Mouse (Mus musculus): Measurements from ENCODE around the gene Tmcc3.

Tmcc3 gene

DNA sequence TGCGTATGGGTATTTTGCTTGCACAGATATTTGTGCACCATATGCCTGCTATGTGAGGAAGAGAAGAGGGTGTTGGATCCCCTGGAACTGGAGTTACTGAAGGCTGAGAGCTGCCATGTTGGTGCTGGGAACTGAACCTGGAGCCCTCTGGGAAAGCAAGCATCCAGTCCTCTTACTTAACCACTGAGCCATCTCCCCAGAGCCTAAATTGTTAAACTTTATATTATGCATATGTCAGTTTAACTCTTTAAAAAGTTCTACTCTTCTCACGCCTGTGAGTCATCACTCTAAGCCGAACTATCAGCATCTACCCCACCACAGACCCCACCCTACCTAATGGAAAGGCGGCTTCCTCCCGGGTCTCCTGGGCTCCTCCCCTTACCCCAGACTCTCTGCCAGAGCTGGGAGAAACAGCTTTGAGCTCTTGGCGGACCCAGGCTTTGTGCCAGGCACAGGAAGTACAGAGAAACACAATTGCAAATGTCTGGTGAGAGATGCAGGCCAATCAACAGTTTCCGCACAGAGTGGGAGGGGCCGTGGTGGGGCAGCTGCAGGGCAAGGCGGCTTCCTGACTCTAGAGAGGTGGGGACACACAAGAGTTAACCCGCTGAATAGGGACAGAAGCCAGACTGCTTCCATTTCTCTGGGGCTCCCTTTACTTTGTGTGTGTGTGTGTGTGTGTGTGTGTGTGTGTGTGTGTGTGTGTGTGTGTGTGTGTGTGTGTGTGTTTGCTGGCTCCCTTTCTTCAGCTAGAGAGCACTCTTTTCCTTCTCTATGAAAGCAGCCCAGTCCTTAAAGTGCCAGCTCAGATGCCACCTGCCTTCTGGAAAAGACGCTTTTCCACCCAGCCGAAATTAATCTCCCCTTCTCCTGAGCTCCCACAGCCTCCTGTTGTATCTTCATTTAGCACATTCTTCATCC, 114.5 kb downstream of the Tmcc3 start:
- peak; percentile 85 for DNase-seq

DNA sequence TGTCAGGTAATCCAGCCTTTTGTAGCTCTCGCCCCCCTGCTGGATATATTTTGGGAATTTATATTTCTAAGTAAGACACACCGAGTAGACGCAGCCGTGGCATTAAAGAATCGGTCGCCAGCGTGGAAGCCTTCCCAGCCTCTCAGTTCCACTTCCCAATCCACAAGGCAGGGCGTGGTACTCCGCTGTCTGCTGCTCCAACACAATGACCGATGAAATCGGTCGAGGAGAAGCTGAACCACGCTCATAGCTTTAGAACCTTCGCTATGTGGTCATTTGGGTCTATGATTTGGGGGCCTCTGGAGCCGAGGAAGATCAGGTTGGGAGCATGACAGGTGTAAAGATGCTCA, 115.1 kb downstream of the Tmcc3 start:
- no peak for DNase-seq

DNA sequence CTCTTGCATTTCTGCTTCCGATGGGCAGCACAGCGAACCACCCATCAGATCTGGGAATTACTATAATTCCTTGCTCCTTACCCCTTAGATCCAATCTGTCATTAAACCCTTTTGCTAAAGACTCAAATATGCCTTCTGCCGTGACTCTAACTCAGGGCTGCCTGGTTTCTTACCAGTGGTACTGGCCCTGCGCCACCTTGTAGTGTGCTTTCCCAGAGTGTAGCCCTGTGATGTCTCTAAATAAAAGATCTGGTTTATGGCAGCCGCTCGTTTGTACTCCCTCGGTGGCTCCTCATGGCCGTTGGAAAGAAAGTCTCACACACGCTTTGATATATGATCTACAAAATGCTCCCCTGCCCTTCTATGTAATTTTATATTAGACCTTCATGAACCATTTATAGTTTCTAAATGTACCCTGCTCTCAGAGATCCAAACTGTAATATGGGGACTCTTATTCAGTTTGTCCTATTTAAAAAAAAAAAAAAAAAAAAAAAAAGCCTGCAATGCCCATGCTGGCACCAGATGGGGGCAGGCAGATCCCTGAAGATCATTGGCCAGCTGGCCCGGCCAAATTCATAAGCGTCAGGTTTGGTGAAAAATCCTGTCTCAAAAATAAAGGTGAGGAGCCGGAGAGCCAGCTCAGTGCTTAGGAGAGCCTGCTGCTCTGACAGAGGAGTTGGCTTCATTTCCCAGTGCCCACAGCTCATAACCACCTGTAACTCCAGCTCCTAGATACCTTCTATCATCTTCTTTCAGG, 116.6 kb downstream of the Tmcc3 start:
- no peak for DNase-seq

DNA sequence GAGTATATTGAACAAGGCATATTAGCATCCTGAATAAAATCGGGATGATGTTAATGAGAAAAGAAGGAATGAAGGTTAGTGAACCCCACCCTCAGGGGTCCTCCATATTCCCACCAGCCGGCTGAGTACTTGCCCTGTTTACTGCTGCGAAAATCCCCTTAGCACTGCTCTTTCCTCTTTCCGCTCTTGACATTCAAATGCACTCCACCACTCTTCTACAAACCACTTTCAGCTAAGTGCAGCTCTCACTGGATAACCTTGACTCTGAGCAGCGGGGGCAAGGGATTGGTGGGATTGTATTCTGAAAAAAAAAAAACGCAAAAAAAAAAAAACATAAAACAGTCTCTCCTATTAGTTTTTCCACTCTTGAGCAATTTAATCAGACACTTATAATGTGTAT, 118.8 kb downstream of the Tmcc3 start:
- no peak for DNase-seq

DNA sequence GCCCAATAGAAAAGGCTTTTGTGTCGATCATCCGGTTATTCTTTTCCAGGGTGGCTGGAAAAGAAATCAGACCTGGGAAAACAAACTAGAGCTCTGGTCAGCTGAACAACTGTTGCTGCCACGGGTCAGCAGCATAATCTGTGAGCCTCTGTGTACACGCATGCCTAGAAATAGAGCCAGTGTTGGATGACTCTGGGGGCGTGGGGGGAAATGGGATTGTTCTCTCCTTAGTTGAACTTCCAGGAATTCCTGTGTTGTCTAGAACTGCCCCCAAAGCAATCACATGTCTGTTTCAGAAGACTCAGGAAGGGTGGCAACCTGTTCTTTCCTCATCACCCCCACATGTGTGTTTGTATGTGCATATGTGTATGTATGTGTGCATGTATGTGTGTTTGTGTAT, 121.2 kb downstream of the Tmcc3 start:
- peak; percentile 47 for DNase-seq

DNA sequence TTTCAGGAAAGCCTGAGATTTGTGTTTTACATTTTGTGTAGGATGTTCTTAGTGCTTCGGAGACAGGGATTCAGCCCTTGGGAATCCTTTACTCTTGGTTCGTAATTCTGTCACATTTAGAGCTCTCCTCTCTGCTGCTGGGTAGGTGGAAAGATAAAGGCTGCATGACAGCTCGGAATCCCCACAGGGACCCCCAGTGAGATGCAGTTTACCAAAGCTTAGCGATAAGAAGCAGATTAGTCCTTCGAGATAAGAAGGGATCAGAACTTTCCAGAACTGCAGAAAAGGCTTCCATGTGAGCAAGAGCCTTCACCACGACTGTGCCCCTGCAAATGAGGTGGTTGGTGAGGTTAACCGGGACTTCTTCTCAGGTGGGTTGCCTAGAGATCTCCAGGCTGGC, 122.2 kb downstream of the Tmcc3 start:
- no peak for DNase-seq

DNA sequence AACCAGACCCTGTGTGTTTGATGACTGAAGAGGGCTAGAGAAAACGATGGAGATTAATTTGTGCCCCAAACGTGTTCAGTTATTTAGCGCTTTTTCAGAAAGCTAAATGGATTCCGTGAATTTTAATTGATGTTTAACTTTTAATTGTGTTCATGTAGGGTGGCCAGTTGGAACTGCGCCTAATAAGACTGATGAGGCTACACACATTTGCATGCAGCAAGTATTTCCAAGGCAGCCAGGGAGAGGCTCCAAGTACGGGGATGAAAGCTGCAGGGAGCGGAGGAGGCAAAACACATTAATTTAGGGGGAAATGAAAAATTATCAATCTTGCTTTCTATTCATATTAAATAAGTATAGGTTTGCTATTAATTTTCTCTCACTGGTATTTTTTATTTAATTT, 131.0 kb downstream of the Tmcc3 start:
- DNase-seq: no peak

DNA sequence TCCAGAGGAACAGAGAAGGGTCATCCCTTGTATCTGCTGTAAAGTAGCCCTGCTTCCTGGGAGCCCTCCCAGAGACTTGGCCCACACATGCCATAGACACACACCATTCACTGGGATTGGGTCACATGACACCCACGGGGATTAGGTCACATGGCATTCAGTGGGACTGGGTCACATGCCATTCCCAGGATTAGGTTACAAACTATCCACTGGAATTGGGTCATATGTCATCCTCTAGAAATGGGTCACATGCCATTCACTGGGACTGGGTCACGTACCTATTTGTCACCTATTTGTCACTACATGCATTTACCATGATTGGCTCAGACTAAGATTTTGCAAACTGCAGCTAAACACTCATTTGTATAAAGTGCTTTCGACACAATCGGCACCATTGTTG, 131.7 kb downstream of the Tmcc3 start:
- DNase-seq: no peak

DNA sequence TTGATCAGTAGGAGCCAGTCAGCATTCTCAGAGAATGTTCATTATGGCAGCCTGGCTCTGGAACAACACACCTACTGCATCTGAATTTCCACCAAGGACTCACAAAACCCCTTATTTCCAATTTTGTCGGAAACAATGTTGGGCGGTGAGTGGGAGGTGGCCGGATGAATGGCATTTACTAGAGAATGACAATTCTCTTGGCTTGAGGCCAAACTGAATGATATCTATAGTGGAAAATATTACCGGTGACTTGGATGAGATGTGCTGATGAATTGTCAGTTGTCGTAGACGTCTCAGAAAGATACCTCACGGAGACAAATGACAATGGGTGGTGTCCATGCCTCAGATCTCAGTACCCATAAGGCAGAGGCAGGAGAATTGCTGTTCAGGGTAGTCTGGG, 133.4 kb downstream of the Tmcc3 start:
- no peak for DNase-seq

DNA sequence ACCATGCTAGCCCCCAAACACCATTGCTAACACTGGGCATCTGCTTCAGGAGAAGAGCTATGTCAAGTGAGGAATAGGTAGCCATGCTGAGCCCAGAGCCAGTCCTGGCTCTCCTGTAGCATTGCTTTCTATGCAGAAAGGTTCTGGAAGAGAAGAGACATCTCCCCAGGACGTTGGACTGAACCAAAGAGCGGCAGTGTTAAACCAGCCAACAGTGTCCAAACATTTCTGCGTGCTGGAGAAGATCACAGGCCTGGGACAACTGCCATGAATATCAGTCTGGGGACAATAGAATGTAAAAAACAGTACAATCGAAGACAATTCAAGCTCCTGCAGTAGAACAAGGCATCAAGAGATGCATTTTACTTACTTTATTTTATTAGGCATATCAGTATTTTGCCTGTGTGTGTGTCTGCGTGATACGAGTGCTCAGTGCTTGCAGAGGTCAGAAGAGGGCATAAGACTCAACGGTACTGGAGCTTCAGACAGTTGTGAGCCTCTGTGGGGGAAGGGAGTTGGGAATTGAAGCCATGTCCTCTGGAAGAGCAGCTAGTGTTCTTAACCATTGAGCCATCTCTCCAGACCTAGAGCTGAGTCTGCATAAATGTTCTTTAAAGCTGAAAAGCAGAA, 134.7 kb downstream of the Tmcc3 start:
- no peak for DNase-seq

DNA sequence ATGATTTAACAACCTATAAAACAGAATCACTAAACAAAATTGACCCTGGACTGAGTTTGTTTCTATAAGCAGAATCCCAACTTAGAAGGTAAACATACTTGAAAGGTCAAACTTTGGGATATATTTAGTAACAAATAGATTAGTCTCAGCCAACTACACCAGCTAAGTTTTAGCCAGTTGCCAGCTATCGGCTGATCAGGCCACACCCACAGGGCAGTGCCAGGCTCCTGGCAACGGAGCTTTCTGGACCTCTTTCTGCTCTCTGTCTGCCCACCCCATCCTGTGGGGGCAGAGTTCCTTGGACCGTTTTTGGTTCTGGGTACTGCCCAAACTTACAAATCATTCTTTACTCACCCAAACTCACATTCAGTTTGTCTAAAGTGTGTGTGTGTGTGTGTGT, 137.9 kb downstream of the Tmcc3 start:
- no peak for DNase-seq

DNA sequence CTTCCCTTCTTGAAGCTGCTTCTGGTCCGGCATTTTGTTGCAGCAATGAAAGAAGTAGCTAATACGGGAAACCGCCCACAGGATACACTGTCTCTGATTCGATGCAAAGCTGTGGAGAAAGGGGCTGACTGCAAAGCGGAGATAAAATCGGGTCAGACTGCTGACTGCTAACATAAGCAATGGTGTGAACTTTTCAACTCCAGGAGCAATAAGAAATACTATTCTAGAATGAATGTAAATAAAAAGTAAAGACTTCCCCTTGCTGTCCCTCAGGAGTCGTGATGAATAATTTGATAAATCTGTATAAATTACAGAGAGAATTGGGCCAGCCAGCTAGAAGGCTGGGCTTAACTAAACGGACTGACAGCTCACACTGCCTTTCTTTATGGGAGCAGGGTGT, 139.0 kb downstream of the Tmcc3 start:
- no peak for DNase-seq

DNA sequence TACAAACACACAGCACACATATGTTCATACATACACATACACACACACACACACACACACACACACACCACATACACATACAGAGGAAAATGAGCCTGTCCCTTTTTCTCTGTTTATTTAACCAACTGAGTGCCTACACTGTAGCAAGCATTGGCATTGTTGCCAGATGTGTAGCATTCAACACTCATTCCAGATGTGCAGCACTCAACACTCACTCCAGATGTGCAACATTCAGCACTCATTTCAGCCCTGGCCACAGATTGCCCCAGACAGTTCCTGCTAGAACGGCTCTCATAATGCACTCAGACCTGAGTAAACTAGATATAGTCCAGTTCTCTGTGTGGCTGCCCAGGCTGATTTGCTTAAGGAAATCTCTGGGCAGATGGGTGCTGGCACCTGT, 145.7 kb downstream of the Tmcc3 start:
- no peak for DNase-seq

DNA sequence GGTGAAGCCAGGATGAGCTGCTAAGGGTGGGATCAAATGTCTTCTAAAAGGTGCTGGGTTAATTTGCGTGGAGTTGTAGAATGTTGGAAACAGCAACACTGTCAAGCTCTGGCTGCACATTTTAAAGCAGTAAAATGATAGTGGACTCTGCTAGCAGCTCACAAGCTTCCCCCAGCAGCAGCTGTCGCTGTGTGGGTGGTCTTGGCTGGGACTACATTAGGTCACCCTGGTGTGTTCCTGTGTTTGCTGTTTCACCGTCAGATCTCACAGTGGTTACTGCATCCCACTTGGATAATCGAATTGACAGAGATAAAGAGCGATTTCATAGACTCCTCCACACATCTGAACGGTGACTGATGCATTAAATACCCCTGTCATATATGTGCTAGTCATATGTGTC, 146.9 kb downstream of the Tmcc3 start:
- peak; percentile 72 for DNase-seq

DNA sequence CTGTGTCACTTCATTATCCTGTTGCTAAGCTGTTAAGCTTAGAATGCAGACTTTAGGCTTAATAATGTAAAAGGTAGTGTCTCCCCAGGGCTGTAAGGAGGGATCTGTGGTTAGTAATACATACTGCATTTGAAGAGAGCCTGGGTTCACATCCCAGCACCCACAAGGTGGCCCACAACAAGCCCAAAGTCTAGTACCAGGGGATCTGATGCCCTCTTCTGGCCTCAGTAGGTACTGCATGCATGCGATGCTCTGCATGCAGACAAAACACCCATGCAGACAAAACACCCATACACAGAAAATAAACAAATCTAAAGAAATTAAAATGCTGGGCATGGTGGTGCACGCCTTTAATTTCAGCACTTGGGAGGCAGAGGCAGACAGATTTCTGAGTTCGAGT, 149.6 kb downstream of the Tmcc3 start:
- DNase-seq: peak; percentile 35

DNA sequence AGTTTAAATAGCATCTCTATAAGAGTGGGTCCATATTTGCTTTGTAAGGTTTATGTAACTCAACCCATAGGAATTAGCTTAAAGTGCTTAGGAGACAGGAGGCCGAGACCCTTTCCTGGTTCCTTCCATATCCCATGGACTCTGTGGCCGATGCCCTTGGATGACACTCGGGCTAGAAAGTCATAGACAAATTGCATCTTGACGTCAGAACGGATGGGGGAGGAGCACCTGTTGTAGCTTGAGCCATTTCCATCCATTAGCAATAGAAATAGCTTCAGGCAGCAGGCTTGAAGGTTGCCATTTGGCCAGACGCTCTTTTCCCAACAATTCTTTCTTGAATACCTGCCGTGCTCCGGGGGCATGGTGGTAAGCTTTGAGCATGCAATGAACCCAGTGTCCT, 150.1 kb downstream of the Tmcc3 start:
- no peak for DNase-seq

DNA sequence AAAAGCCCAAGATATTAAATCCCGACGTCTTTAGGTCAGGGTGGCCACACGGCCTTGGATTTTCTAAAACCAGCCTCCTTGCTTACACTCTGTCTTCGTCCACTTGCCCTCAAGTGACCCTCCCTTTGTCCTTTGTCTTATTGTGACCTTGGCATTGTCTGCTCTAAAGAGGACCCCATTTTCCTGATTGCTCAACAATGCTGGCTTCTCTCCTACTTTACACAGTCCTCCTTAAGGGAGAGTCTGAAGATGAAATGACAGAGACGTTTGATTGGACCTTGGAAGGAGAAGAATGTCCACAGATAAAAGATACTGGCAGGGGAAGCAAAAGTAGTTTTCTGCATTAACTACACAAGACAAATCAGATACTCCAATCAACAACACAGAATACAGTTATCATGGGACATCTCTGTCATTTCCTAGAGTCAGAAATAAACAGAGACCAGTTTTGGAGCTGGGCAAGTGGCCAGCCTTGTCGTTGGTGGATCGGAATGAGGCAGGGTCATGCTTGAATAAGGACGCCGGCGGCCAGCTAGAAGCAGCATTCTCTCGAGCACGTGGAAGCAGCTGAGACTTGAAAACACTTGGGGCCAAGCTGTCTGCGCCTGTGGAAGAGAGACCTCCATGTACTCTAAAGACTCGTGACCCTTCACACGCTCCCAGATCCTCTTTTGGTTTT, 150.8 kb downstream of the Tmcc3 start:
- peak; percentile 94 for DNase-seq

DNA sequence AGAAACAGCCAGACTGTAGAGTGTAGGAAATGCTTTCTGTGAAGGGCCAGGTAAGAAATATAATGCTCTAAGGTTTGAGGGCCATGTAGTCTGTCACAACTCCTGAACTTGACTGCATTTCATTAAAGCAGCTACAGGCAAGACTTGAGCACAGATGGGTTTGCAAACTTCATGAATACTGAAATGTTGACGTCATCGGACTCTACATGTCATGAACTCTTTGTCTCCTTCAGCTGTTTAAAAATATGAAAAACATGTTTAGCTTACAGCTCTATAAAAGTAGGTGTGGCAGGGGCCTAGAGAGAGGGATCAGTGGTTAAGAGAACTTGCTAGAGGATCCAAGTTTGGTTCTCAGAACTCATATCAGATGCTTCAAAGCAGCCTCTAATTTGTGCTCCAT, 151.7 kb downstream of the Tmcc3 start:
- no peak for DNase-seq

DNA sequence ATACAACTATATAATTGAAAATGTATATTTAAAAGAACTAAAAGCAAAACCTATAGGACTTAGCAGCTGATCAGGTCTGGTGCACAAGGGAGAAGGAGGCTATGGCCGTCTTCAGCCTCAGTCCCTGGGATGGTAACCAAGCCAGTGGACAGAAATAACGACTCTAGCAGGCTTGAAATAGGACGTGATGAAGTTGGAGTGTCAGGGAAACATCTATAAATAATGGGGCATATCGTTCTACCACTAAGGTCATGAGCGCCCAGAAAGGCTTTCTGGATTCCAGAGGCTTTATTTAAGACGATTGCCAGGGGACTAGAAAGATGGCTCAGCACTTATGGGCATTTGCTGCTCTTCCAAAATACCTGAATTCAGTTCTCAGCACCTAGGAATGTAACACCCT, 153.9 kb downstream of the Tmcc3 start:
- DNase-seq: no peak

DNA sequence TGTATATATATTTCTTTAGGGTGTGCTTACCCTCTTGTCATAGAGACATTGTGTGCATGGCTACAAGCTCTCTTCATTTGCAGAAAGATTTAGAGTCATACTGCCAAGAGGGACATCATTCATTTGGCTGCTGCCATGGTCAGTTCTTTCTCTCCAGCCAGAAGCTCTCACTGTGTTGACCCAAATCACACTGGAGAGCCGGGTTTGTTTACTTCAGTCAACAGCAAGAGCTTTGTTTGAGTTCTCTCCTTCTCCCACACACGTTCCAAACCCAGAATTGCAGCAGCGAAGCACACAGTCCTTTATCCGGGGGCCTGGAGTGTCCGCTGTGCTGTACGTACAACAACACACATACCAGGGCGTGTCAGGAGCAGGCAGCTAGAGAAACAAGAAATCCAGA, 154.6 kb downstream of the Tmcc3 start:
- DNase-seq: peak; percentile 40

DNA sequence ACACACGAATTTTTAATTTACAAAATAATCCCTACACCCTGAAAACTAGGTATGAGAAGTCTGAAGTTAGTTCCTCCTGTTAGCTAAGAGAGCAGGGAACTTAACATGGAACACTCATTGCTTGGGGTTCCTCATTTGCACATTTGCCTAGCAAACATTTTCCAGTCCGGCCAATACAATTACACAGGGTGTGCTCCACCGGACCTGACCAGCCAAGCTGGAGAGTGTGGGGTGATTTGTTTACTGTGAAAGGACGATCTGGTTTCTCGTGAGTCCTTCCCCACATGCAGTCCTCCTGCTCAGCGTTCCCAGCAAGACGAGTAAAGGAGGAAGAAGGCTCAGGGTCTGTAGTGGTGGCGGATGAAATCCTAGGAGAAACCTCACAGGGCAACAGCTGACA, 159.7 kb downstream of the Tmcc3 start:
- no peak for DNase-seq

DNA sequence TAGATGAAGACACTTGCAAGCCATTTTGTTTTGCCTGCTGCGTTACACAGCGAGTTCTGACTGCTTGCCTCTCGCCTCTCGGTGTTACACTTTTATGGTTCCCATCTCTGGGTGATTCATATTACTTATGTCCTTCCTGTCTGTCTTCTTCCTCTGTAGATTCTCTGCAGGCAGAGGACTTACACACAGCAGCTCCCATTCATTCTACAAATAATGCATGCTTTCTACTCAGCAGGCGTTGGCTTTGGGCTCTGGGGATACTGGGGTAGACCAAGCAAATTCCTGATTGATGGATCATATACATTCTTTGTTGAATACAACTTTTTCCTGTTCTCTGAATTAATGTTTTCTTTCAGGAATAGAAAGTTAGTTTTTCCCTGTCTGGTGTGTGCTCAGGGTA, 161.8 kb downstream of the Tmcc3 start:
- no peak for DNase-seq

DNA sequence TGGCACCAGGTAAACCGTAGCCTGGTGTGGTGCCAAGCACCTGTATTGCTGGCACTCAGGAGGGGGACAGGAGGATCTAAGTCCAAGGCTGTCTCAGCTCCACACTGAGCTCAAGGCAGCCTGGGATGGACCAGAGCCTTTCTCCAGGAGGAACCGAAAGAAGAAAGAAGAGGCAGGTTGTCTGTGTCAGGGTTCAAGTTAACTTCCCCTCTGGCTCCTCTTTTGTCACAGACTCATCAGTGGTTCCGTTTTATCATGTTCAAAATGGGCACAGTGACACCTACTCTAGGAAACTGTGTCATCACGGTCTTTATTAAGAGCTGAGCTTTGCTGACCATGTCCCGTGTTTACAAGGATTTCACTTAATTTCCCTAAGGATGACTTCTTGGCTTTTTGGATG, 162.4 kb downstream of the Tmcc3 start:
- no peak for DNase-seq

All from kidney, postnatal 10 days (tissue).